Mouse (Mus musculus) inflammation-experienced regulatory T-cells, adult 6 months (primary cell): ENCODE measurements around the gene Rpl21. TPM values are rescaled to one million over a fixed set of nuclear protein-coding genes. Genes with fewer than 3 reads are reported as not detected.

ENCODE experiments used
- ATAC-seq: one replicate; pipeline ENCODE4 v1.8.0; 2017
- polyA plus RNA-seq, 3 experiments: library from polyadenylated mRNA; unstranded; fragments of 100-300 nt; shearing (Covaris generic); gene quantifications; one replicate each; pipeline ENCODE4 v1.2.1; 2017

Rpl21 gene
- polyA plus RNA-seq, 3 experiments from 2014 or later: 475 to 1,461 (median 755) TPM

GRCm38 (mm10) chr5:146833673-146834201 is 1.0 kb downstream of the Rpl21 start:
- no peak for ATAC-seq

GRCm38 (mm10) chr5:146834959-146835358 is 2.3 kb downstream of the Rpl21 start:
- no peak for ATAC-seq

- ATAC-seq: no peak
These were observed 5.5 kb downstream of the Rpl21 start for GRCm38 (mm10) chr5:146837967-146838720.

GRCm38 (mm10) chr5:146838836-146839648 is 6.4 kb downstream of the Rpl21 start:
- no peak for ATAC-seq

DNA sequence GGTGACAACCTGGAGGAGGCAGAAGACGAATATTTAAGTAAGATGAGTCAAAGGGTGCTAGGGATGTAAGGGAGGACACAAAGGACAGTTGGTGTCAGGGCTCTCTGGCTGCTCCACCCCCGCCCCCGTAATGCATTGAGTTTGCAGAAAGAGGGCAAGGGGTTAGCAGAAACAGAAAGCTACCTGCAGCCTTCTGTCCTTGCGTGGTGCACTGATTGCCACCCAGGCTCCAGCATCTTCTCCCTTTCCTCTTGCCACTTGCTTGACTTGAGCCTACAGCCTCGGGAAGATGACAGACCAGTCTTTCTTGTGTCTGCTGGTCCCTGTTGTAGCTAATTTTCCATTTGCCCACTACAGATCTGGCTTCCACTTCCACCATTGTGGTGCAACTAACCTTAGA is 7.1 kb downstream of the Rpl21 start:
- ATAC-seq: no peak

- ATAC-seq: no peak
These were observed 7.7 kb downstream of the Rpl21 start for GRCm38 (mm10) chr5:146840422-146840821.

- no peak for ATAC-seq
These were observed 8.6 kb downstream of the Rpl21 start for GRCm38 (mm10) chr5:146841301-146841700.

DNA sequence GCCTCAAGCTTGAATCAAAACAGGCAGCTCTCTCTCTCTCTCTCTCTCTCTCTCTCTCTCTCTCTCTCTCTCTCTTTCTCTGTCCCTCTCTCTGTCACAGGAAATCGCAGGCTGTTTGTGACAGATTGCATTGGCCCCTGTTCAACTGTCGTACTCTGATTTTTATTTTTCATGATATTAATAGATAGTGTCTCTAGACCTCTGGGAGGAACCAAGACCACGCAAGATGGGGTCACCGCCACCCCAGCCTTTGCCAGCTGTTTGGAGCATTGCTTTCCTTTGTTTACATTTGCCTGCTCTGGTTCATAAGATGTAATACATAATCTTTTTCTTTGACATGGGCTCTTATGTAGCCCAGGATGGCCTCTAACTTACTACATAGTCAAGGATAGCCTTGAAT is 9.3 kb downstream of the Rpl21 start:
- no peak for ATAC-seq

- ATAC-seq: peak; percentile 44
These were observed 11.7 kb downstream of the Rpl21 start for GRCm38 (mm10) chr5:146844301-146844941.

DNA sequence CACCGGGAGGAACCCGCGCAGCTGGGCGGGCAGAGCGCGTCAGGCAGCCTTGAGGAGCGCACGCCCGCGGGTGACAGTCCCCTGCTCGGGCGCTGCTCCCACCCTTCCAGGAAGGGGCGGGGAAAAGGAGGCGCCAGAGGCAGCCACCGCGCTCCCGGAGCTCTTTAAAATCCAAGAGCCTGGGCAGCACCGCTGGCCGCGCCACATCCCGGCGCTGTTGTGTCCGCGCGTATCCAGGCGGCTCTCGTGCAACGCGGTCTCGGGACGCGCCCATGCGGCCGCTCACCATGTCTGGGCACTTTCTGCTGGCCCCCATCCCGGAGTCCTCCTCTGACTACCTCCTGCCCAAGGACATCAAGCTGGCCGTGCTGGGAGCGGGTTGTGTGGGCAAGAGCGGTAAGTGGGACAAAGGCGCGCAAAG is 12.3 kb downstream of the Rpl21 start, which contains the start of gene Rasl11a:
Gene Rasl11a (plus strand): TSS at position 127 of the 421 bp plus-strand sequence.
- ATAC-seq: peak; percentile 83

- no peak for ATAC-seq
These were observed 13.8 kb downstream of the Rpl21 start for GRCm38 (mm10) chr5:146846489-146846888.

GRCm38 (mm10) chr5:146848936-146849582 is 16.4 kb downstream of the Rpl21 start:
- ATAC-seq: no peak

- no peak for ATAC-seq
These were observed 23.4 kb downstream of the Rpl21 start for GRCm38 (mm10) chr5:146856106-146856505.

DNA sequence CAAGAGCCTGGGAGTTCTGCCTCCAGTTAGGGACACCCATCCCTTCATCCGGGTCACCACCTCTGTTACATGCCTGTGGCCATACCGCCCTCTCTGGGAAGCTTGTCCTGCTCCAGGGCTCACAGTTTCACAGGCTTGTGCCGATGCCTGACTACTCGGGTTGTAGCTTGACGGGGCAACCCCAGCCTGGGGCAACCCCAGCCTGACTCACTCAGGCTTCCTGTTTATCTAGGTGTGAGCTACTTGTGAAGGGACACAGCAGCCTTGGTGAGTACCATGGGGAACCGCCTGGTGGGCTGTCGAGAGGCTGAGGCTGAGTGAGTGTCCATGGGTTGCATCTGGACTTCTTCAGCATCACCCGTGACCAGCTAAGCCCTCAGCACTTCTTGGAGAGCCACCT is 24.9 kb downstream of the Rpl21 start:
- ATAC-seq: peak; percentile 91

DNA sequence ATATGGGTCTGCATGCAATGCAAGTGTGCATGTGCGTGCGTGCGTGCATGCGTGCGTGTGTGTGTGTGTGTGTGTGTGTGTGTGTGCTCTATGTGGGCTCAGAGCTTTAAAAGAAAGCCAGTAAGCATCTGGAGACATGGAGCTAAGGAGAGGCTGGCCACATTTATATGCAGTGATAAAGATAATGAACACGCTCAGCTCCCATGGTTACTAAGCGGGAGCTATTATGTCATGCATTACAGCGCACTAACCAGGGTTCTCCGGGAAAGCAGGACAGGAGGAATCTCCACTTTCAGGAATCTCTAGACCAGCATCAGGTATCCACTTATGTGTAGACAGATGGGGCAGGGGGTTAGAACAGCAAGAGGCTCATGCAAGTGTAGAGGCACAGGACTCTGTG is 26.1 kb downstream of the Rpl21 start:
- no peak for ATAC-seq

GRCm38 (mm10) chr5:146859246-146859645 is 26.6 kb downstream of the Rpl21 start:
- ATAC-seq: no peak

DNA sequence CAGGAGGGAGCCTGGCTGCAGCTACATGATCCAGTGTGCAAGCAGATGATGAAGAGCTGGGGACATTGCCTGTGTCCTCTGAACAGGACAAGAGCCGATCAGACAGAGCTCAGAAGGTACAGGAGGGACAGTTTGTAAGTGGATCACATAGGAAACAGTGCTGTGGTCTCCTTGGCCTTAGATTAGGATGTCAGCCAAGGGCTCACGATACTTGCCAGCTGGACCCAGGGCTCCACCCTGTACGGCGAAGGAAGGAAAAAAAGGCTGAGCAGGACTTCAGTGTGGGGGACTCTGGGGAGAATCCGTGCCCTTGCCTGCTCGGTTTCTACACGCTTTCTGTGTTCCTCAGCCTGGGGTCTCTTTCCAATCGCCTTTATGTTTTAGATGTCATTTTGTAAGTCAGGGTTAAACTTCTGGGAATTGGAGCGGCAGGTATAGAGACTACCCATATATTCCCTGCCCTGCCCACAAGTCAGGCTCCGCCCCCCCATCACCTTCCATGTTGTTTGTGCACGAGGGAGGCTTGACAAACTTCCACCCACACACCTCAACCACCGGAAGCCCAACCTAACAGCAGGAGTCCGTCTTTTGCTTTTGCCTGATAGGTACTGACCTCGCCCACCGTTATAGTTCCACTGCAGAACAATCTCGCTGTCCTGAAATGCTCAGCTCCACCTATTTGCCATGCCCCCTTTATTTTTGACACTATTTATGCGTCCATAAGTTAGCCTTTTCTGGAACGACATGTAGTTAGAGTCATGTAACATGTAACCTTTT is 27.7 kb downstream of the Rpl21 start:
- ATAC-seq: peak; percentile 14

- ATAC-seq: peak; percentile 30
These were observed 28.9 kb downstream of the Rpl21 start for GRCm38 (mm10) chr5:146861588-146861987.

DNA sequence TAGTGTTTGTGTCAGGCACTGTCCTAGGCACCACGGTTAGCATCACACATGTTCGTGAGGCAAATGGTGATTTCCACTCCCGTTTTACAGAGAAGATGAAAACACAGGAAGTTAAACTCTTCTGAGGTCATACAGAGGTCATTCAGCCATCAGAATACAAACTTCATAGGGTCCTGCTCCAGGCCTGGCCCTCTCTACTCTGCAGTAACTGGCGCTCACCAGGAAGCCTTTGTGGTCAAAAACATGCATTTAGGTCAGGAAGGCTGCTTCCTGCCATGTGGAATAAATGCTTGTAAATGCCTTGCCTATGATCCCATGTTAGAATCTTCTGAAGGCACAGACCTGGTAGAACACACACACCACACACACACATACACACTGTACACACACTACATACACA is 32.8 kb downstream of the Rpl21 start:
- ATAC-seq: peak; percentile 29

DNA sequence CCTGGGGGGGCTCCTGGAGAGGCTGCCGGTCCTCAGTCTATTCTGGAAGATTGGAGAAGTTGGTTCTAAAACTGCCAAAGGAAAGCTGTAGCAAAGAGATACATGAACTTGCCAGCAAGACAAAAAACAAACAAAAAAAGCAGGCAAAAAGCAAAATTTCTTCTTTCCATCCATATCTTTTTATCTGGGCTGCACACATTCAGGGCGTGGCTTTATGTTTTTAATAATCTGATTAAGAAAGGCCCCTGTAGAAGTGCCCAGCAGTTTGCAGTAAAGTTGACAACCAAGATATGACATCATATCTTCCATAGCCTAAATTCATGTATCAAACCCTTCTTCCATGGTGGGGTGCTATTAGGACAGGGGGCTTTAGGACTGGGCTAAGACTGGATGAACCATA is 33.6 kb downstream of the Rpl21 start:
- no peak for ATAC-seq

DNA sequence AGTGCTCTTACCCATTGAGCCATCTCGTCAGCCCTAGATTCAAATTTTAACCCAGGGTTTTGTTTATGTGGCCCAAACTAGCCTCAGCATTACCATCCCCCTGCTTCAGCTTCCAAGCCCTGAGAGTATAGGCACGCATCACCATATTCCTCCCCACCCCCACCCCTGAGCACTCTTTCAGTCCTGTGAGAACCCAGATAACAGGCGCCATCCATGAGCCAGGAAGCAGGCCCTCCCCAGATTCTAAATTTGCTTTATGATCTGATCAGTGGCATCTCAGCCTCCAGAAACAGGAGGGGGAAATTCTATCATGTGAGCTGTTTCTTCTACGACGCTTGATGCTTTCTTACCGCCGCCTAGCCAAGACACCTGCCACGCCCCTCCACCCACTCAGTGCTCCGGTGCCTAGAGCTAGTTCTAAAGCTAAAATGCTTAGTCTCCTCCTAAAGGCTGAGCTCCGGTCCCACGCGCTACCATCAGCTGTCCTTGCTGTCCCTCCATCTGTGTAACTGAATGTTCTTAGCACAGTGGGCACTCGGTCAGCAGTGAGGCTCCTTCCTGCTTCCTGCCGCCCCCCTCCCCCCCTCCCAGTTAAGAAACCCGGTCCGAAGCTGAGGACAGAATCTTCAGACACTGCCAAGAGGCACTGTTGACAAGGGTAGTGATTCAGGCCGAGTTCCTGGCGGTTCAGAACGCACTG is 34.7 kb downstream of the Rpl21 start:
- ATAC-seq: peak; percentile 89
